Mouse (Mus musculus) gastrocnemius, postnatal 36 days (tissue): ENCODE data around the gene Ercc6l. TPM values are rescaled to one million over a fixed set of nuclear protein-coding genes. Genes with fewer than 3 reads are reported as not detected.
"Not testable (repeated sequence)": the region's sequence is repeated elsewhere in the genome, so short reads cannot be mapped to it uniquely, and the experiment has no call there.

ENCODE experiments used
- DNase-seq, 2 experiments: peaks; one replicate each; pipeline ENCODE4 v3.0.0; 2022
- intact Hi-C: fragments of 180-260 bp; cut with DNase I; formaldehyde crosslinking; loops from one replicate; pipeline ENCODE4 v1.15.1; 2025
- total RNA-seq, 2 experiments: library from RNA; stranded (reverse); gene quantifications; 2 replicates each; pipeline ENCODE4 v1.2.3; 2021

Ercc6l gene
- total RNA-seq, 2 experiments from 2014 or later, result 0.12 to 0.15 TPM

DNA sequence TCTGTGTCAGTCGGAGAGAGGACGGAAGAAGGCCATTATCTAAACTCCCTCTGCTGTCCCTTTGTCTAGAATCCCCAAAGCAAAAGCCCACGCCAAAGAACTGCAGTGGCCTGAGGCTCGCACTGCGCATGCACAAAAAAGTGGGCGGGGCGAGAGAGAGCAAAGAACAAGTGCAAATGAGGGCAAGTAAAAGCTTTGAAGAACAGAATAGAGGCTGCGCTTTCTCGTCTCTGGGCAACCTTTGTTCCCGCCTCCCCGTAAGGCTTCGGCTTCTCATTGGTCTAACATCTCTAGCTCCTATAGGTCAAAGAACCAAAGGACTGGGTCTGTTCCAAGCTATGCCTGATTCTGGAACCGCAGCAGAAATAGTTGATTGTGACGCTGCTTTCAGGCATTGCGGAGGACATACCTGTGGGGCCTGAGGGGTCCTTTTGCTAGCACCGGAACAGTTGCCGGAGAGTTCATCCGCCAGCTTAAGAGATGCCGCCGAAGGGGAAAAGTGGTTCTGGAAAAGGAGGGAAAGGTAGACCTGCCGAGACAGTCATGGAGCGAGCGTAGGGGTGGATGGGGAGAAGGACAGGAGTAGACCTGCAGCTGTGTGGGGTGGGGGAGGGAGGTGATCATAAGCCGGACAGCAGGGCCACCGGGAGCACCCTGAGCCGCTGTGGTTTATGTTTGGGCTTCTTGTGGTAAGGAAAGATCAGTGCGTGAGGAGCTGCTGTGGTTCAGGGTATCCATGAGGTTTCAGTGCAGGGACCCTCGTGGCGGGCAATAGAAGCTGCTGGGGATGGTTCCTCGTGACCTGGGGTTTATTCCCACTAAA, 37.6 kb downstream of the Ercc6l start, which contains the start of gene Pin4:
Pin4 (plus strand) TSS at position 406 of the 823 bp plus-strand sequence.
- intact Hi-C loops, result no loop called here
- DNase-seq, result peak; percentile 77 to 89

DNA sequence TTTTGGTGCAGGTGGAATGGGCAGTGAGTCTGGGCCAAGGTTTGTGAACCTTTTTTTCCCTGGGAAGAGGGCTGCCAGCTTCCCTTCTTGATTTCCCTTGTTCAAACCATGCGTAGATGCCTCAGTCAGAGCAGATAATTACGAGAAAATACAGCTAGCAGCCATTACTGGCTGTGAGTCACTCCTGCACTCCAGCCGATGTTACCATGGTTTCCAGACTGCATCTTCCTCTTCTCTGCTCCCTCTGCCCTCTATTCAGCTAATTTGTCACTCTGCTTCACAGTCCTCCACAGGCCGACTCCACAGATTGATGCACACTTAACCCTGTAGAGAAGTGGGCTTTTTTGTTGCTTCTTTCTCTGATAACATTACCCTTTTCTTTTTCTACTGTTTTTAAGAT, 41.2 kb downstream of the Ercc6l start:
- no peak for DNase-seq
- intact Hi-C loops, result no loop called here

DNA sequence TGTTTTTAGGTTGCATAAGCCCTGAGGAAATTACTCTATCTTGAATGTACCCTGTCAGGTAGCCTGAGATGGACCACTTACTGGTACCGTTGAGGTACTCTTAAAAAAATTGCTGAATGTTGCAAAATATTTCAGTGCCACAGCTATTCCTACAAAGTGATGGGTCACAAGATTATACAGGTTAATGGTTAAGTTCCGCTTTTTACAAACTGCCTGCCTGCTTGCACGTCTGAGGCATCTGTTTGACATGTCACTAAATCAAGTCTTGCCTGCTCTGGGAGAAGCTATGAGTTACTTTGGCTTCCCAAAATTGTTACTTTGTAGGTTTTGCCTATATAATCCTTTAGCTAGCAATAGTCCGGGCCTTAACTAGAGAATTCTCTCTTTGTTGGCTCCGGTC, 47.5 kb downstream of the Ercc6l start:
- DNase-seq, intact Hi-C loops: not testable (repeated sequence)

DNA sequence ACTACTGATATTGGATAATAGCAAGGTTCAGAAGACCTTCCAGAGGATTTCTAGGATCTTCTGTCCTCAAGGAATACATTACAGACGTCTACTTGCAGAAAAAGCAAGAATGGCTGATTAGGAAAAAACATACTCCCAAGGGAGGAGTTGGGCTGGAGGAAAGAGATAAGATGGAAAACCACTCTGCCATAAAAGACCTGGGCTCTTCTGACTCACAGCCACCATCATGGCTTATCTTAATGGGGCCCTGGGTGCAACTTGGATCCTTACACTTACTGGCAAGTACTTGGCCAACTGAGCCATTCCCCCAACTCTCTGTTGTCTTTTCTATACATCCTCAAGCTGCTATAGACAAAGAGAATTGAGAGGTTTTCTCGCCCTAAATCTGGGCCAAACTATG, 53.1 kb downstream of the Ercc6l start:
- intact Hi-C loops, DNase-seq: not testable (repeated sequence)

DNA sequence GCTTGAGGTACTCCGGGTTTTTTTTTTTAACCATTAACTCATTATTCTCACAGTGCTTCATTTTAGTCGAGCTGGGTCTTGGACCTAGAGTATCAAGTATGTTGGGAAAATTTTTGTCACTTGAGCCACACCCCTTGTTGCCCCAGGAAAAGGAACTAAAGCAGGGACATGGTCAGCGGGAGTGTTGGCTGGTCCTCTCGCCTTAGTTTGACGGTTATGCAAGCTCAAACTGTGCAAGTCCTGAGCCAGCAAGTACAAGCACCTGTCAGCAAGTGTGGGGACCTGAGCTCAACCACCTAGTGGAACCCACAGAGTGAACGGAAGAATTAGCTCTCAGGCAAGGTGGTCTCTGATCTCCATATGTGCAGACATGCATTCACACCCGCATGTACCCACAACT, 55.0 kb downstream of the Ercc6l start:
- no peak for DNase-seq
- intact Hi-C loops, result no loop called here

DNA sequence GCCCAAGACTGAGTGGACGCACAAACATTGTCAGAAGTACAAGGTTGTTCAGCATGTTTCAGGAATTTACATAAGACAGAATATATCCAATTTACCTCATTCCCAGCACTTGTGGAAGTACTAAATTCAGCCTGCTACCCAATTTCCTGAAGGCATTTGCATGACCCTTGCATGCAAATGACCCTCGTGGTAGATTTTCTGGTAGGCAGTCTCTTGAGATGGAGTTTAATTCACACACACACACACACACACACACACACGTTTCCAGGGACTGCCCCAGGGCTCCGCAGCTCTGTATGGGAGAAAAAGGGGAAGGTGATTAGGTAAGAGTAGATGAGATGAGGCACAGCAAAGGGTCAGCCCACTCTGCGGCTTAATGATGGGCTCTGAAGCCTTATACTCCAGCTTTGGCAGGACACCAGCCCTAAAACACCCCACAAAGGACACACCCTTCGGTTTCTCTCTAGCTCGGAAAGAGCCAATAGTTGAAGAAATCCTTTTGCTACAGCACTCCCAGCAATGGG, 62.4 kb downstream of the Ercc6l start:
- no peak for DNase-seq
- intact Hi-C loops, result no loop called here

Other genes with a start within 250 kb of the Ercc6l start
- gene Rtl5, start 85.8 kb downstream of the Ercc6l start, total RNA-seq, result under 1 TPM; 0.66 to 0.81 TPM
- gene Pin4, start 37.6 kb downstream of the Ercc6l start, total RNA-seq, result 10 to 100 TPM; 21.3 to 33.1 TPM
- gene Rps4x, start 32.3 kb upstream of the Ercc6l start, total RNA-seq, result 100 to 1,000 TPM; 438 to 509 TPM
- 1 to 10 TPM in 1 of 2 experiments, under 1 TPM in 1; 0.79 to 1.5 TPM for gene Cited1, start 95.1 kb upstream of the Ercc6l start, total RNA-seq